ENCODE assay signal across 9 mouse cellular contexts in the genomic region with DNA sequence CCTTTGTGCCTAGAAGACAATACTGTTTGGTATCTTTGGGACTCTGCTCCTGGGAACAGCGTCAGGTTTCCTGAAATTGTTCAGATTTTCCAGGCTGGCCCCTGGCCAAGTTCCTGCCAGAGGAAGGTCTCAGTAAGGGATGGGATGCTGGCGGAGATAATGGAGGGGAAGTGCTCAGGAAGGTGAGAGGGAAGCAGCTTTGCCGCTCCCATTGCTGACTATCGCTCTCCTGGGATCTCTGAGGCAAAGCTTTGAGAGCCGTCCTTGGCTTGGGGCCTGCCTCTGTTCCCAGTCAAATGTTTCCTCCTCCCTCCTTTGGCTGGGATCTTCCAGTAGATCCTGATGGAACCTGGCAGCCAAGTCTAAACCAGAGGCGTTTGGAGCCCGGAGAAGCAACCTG. TPM values are rescaled to one million over a fixed set of nuclear protein-coding genes. Genes with fewer than 3 reads are reported as not detected.
A peak's percentile ranks its signal among the peaks of the same experiment; 100 is the strongest.
DNase-seq lines count a peak whose midpoint lies in the region; ATAC-seq lines count a peak whose summit lies in the region.
"Had no signal": no experiment of that assay in that cellular context is flagged by ENCODE, and none has a peak within 500 bp of the region (broad histone marks: within the 10 kb centered on the region; RNA-seq: fewer than 3 reads in every experiment).

No protein-coding gene starts in this region.

- no peak overlapping the region for H3K4me3 ChIP-seq in heart, embryonic 13.5 days
- no peak overlapping the region for H3K4me3 ChIP-seq in midbrain, embryonic 16.5 days (ENCODE audit: low read depth, low read length)

- 0 out of 2 replicates have a peak overlapping the region, but pooled peaks have one; percentile 25 for H3K9ac ChIP-seq in heart, embryonic 13.5 days
- no peak overlapping the region for H3K9ac ChIP-seq in midbrain, embryonic 16.5 days (ENCODE audit: low read depth, low read length)

- peaks cover 49% of the 10 kb centered on the region for H3K4me1 ChIP-seq in heart, embryonic 13.5 days
- H3K4me1 ChIP-seq in midbrain, embryonic 16.5 days (ENCODE audit: control insufficient read depth, insufficient read depth, low read length): peaks cover 20% of the 10 kb centered on the region

- ATAC-seq in heart, embryonic 13.5 days (ENCODE audit: extremely low read depth, insufficient number of reproducible peaks, low FRiP score, low TSS enrichment): 0 out of 2 replicates have a peak, but pooled peaks have one; percentile 8
- ATAC-seq in erythroid progenitor cell, adult 5-6 weeks (replicated peaks; ENCODE audit: low FRiP score, poor library complexity, severe bottlenecking): no peak
- no peak for ATAC-seq in midbrain, embryonic 16.5 days

- 41% methylated on average over 7 of the region's 7 CpGs for WGBS in heart, embryonic 13.5 days
- WGBS in midbrain, embryonic 16.5 days: 76% methylated on average over 7 of the region's 7 CpGs

- no peaks in the 10 kb centered on the region for H3K27me3 ChIP-seq in heart, embryonic 13.5 days (replicated peaks)
- no peaks in the 10 kb centered on the region for H3K27me3 ChIP-seq in midbrain, embryonic 16.5 days (ENCODE audit: control insufficient read depth, insufficient read depth, low read depth, low read length)

- DNase-seq in left cerebral cortex, adult 18-20 months (ENCODE audit: low spot score in 2 of 2): peak; percentile 19 to 34
- DNase-seq in left cerebral cortex, adult 11 months (ENCODE audit: low spot score): no peak
- peak; percentile 65 for DNase-seq in cerebellum, adult 9-10 months
- DNase-seq in kidney, postnatal 36 days: peak; percentile 86 to 87
- DNase-seq in lung, postnatal 4 days: peak; percentile 81 to 89

- peaks cover 2% of the 10 kb centered on the region; the same call in 1 of the 2 replicates for H3K36me3 ChIP-seq in heart, embryonic 13.5 days
- no peaks in the 10 kb centered on the region for H3K36me3 ChIP-seq in midbrain, embryonic 16.5 days (ENCODE audit: control insufficient read depth, insufficient read depth, low read length)

- peak overlapping the region; percentile 94 for H3K27ac ChIP-seq in heart, embryonic 13.5 days (replicated peaks)
- no peak overlapping the region for H3K27ac ChIP-seq in midbrain, embryonic 16.5 days (ENCODE audit: low read length)

- H3K9me3 ChIP-seq in heart, embryonic 13.5 days: no peaks in the 10 kb centered on the region
- no peaks in the 10 kb centered on the region for H3K9me3 ChIP-seq in midbrain, embryonic 16.5 days (replicated peaks; ENCODE audit: control insufficient read depth, low read length, poor library complexity, severe bottlenecking)
- H3K9me3 ChIP-seq: G1E had no signal

- no peak overlapping the region for H3K4me2 ChIP-seq in heart, embryonic 13.5 days
- H3K4me2 ChIP-seq in midbrain, embryonic 16.5 days (ENCODE audit: low read length): no peak overlapping the region

RNA-seq across cellular contexts. Expression of a gene that starts 1.5 kb away (rescaled TPM):
- total RNA-seq in left cerebral cortex, adult 18-20 months (2021): 100 to 1,000 TPM; 107 to 113 TPM
- 92.6 and 93.3 TPM in 2 replicates for polyA plus RNA-seq in heart, embryonic 13.5 days (2015; fragmentation: Nextera tagmentation; extraction: Ambion mirVana)
- total RNA-seq in erythroid progenitor cell, adult 5-6 weeks (2015; ENCODE audit: low replicate concordance): 32.1 and 51.1 TPM in 2 replicates
- 24.1 and 40.0 TPM in 2 replicates for total RNA-seq in erythroid progenitor cell, adult 5-6 weeks (2017; ENCODE audit: low replicate concordance)
- polyA plus RNA-seq in midbrain, embryonic 16.5 days (2015; fragmentation: Nextera tagmentation; extraction: Ambion mirVana): 90.3 and 92.0 TPM in 2 replicates

RNA-seq across cellular contexts. Expression of a gene that starts 38.1 kb away (rescaled TPM):
- total RNA-seq in left cerebral cortex, adult 18-20 months (2021): 100 to 1,000 TPM; 197 to 221 TPM
- polyA plus RNA-seq in heart, embryonic 13.5 days (2015; fragmentation: Nextera tagmentation; extraction: Ambion mirVana): 0.23 TPM in 1 of 2 replicates, not detected in the other
- 2.9 TPM in 1 of 2 replicates, not detected in the other for total RNA-seq in erythroid progenitor cell, adult 5-6 weeks (2015; ENCODE audit: low replicate concordance)
- not detected in 2 replicates for total RNA-seq in erythroid progenitor cell, adult 5-6 weeks (2017; ENCODE audit: low replicate concordance)
- polyA plus RNA-seq in midbrain, embryonic 16.5 days (2015; fragmentation: Nextera tagmentation; extraction: Ambion mirVana): 83.5 and 89.1 TPM in 2 replicates
- total RNA-seq: G1E had no signal
- polyA plus RNA-seq: G1E had no signal

Comparison
In these comparisons a context has a peak if more than half of its experiments do, and no peak if none do; other contexts are left out.
1. RNA of a gene that starts 38.1 kb away (total RNA-seq): 197 to 221 TPM in left cerebral cortex, adult 18-20 months; 2.9 TPM in erythroid progenitor cell, adult 5-6 weeks; every median in the first group is over 10 times any median in the second.